Mouse (Mus musculus) neural tube, embryonic 15.5 days (tissue): ENCODE measurements around the gene Mfrp. TPM values are rescaled to one million over a fixed set of nuclear protein-coding genes. Genes with fewer than 3 reads are reported as not detected.
"Not testable (repeated sequence)": the region's sequence is repeated elsewhere in the genome, so short reads cannot be mapped to it uniquely, and the experiment has no call there.

Source experiments
- ATAC-seq: fragments of 200-750 bp; cut with Nextera tagmentation; 2 replicates; pipeline ENCODE4 v1.8.0; 2017; ENCODE audit warnings: mild to moderate bottlenecking, moderate TSS enrichment, moderate library complexity; ENCODE audit not compliant: low FRiP score
- H3K27ac ChIP-seq: fragments of 300-500 bp; sonication (generic); replicated peaks from 2 replicates; pipeline ENCODE4 v1.5.1; 2015; ENCODE audit warnings: mild to moderate bottlenecking, inconsistent platforms
- H3K27me3 ChIP-seq: fragments of 300-500 bp; sonication (generic); replicated peaks from 2 replicates; pipeline ENCODE4 v1.6.1; 2015; ENCODE audit warnings: inconsistent platforms
- H3K36me3 ChIP-seq: fragments of 300-500 bp; sonication (generic); 2 replicates; pipeline ENCODE4 v1.6.1; 2015; ENCODE audit warnings: inconsistent platforms
- H3K4me1 ChIP-seq: fragments of 300-500 bp; sonication (generic); 2 replicates; pipeline ENCODE4 v1.6.1; 2015; ENCODE audit warnings: inconsistent platforms
- H3K4me2 ChIP-seq: fragments of 300-500 bp; sonication (generic); 2 replicates; pipeline ENCODE4 v1.6.1; 2015; ENCODE audit warnings: inconsistent platforms, mild to moderate bottlenecking, moderate library complexity
- H3K4me3 ChIP-seq: fragments of 300-500 bp; sonication (generic); replicated peaks from 2 replicates; pipeline ENCODE4 v1.5.1; 2015; ENCODE audit warnings: mild to moderate bottlenecking, inconsistent platforms
- H3K9ac ChIP-seq: fragments of 300-500 bp; sonication (generic); replicated peaks from 2 replicates; pipeline ENCODE4 v1.6.1; 2015; ENCODE audit warnings: mild to moderate bottlenecking, inconsistent platforms
- H3K9me3 ChIP-seq: fragments of 300-500 bp; sonication (generic); replicated peaks from 2 replicates; pipeline ENCODE4 v1.6.1; 2016; ENCODE audit warnings: inconsistent platforms
- WGBS: fragments of 180-500 bp; shearing (Covaris S2); methylation state at CpG from one replicate; pipeline ENCODE4 v1.1.7; 2015; ENCODE audit warnings: mixed read lengths; 5-methylcytosine and 5-hydroxymethylcytosine counted together
- polyA plus RNA-seq: library from polyadenylated mRNA; unstranded; fragments of >200 nt; fragmentation: Nextera tagmentation; extraction: Ambion mirVana; gene quantifications from 2 replicates; pipeline ENCODE4 v1.2.1, GENCODE M21; 2015

Mfrp gene
- polyA plus RNA-seq, 1 experiment from 2014 or later = 0.28 TPM

DNA sequence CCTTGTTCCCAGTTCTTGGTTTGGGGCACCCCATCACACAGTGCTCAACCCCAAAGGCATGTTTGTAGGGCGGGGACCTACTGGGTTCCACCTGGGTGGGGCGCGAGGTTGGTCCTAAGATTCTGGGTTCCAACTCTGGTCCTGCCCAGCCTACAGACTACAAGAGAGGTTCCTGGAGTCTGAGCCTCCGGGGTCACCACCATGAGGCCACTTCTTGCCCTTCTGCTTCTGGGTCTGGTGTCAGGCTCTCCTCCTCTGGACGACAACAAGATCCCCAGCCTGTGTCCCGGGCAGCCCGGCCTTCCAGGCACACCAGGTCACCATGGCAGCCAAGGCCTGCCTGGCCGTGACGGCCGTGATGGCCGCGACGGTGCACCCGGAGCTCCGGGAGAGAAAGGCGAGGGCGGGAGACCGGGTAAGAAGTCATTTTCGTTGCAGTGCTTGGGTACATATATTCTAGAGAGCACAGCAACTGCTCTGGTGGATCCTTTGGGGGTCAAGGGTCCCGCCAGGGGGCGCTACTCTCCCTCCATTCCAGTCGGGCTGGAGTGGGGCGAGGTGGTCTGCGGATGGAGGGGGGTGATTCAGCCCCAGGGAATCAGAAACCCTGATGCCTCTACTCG, 6.1 kb downstream of the Mfrp start:
- H3K36me3 ChIP-seq = peaks cover 4% of the 10 kb centered on the region; the same call in 1 of the 2 replicates
- WGBS = 40% methylated on average over 25 of the region's 25 CpGs
- H3K4me3 ChIP-seq = no peak overlapping the region
- H3K9me3 ChIP-seq = no peaks in the 10 kb centered on the region
- ATAC-seq = peak; percentile 2; the same call in 1 of the 2 replicates
- H3K9ac ChIP-seq = 0 out of 2 replicates have a peak overlapping the region, but pooled peaks have one; percentile 10
- H3K4me1 ChIP-seq = peaks cover 57% of the 10 kb centered on the region
- peak overlapping the region; percentile 76 for H3K27ac ChIP-seq
- peak overlapping the region; percentile 42 for H3K4me2 ChIP-seq
- no peaks in the 10 kb centered on the region for H3K27me3 ChIP-seq

DNA sequence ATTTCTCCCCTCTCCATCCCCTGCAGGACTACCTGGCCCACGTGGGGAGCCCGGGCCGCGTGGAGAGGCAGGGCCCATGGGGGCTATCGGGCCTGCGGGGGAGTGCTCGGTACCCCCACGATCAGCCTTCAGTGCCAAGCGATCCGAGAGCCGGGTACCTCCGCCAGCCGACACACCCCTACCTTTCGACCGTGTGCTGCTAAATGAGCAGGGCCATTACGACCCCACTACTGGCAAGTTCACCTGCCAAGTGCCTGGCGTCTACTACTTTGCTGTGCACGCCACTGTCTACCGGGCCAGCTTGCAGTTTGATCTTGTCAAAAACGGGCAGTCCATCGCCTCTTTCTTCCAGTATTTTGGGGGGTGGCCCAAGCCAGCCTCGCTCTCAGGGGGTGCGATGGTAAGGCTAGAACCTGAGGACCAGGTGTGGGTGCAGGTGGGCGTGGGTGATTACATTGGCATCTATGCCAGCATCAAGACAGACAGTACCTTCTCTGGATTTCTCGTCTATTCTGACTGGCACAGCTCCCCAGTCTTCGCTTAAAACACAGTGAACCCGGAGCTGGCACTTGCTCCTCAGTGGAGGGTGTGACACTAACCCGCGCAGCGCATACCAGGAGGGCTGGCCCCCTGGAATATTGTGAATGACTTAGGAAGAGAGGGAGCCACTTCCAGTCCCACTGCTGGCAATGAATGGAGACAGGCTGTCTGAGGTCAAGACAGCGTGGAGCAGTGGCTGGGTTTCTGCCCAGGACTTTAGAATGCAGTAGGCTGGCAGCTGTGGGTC, 6.9 kb downstream of the Mfrp start:
- Histone ChIP-seq H3K27me3 (no peaks in the 10 kb centered on the region), H3K4me1 (peaks cover 57% of the 10 kb centered on the region), H3K27ac (peak overlapping the region; percentile 76; the same call in 1 of the 2 replicates), H3K4me3 (no peak overlapping the region), H3K9me3 (no peaks in the 10 kb centered on the region), H3K36me3 (peaks cover 4% of the 10 kb centered on the region; the same call in 1 of the 2 replicates), H3K4me2 (peak overlapping the region; percentile 42), H3K9ac (no peak overlapping the region; the same call in 1 of the 2 replicates)
- WGBS = 76% methylated on average over 31 of the region's 31 CpGs
- no peak for ATAC-seq

DNA sequence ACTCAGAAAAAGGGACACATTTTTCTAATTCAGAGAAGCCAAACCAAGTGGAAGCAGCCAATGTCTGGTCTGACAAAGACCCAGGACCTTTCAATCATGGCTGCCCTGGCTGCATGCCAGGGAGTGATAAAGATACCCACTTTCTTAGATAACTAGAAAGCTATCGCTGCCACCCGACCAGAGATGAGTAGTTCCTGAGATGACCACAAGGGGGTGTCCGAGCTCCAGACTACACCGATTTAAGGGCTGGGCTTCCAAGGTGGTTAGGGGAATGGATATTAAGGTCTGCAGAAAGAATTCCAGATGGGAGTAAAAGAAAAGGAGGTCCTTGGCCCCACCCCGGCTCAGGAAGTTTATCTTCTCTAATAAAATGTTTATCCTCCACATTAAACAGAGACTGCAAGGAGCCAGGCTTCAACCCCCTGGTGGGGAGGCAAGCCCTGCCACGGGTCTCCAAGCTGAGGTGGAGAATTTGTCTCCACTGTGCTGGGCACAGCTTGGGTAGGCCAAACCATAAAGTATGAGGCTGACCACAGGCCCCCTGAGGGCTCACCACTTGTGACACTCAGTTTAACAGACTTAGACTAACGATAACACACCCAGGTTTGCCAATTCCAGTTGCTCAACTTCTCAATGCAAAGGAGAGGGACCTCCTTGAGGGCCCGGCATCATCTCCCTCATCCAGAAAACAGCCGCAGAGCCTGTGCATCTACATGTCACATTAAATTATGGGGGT, 8.0 kb downstream of the Mfrp start:
- Histone ChIP-seq H3K4me3 (no peak overlapping the region), H3K4me1 (peaks cover 61% of the 10 kb centered on the region), H3K9ac (no peak overlapping the region; the same call in 1 of the 2 replicates), H3K27me3 (no peaks in the 10 kb centered on the region), H3K9me3 (no peaks in the 10 kb centered on the region), H3K27ac (no peak overlapping the region), H3K36me3 (peaks cover 4% of the 10 kb centered on the region; the same call in 1 of the 2 replicates), H3K4me2 (peak overlapping the region; percentile 42)
- WGBS = 34% methylated on average over 9 of the region's 9 CpGs
- ATAC-seq = no peak

DNA sequence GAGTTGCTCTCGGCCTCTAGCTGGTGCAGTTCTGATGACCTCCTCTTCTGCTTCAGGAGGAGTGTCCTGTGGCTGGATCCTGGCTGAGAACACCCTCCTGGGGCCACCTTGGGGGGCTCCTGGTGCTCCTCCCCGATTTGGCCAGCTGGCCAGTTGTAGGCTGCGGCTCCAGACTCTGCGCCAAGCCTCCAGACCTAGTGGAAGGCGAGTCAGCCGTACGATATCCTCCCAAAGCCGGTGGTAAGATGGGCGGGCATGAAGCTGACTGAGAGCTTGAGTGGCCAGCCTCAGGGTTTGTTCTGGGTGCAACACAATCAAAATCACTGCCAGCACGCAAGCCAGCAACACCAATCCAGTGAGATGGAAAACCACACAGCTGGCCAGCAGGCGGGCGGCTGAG, 10.4 kb downstream of the Mfrp start:
- Histone ChIP-seq H3K4me1 (peaks cover 52% of the 10 kb centered on the region), H3K4me2 (peak overlapping the region; percentile 60)
- H3K27me3 ChIP-seq, H3K9ac ChIP-seq, ATAC-seq, H3K36me3 ChIP-seq, H3K27ac ChIP-seq, H3K4me3 ChIP-seq, H3K9me3 ChIP-seq: not testable (repeated sequence)
- 71% methylated on average over 10 of the region's 12 CpGs for WGBS

DNA sequence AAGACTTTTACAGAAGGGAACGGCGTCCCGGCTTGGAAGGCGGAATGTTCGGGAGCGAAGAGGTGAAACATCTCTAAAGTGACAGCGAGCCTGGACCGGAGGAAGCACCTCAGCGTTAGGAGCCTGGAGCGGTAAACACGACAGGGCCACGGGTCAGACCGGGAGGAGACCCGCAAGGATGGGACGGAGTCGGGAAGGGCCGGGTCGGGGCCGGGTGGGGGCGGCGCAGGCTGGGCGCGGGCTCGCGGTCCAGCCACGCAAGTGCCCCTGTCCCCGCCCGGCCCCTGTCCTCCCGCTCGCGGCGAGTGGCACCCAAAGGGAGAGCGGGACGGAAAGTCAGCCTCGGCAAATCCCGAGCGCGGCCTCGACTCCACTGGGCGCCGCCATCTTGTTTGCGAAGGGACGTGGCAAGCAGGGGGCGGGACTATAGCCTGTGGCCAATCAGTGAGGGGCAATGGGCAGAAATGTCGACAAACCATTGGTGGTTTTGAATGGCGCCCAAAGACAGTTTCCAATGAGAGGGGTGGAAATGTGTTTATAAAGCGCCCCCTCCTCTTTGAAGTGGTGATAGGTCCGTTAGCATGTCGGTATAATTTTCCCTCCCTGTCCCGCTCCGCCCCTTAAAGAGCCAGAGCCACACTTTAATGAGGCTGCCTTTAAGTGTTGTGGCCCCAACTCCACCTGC, 11.7 kb downstream of the Mfrp start, which contains the start of the genes Gm49380 and Rnf26:
Gene Gm49380, minus strand, starts transcription at position 396 of the 685 bp plus-strand sequence.
Gene Rnf26, minus strand, starts transcription at position 413 of the 685 bp plus-strand sequence.
- WGBS = under 1% methylated on average over 38 of the region's 51 CpGs
- H3K9ac ChIP-seq = peak within 1 kb of the TSS; percentile 60
- no peaks in the 10 kb centered on the region for H3K36me3 ChIP-seq
- 0 out of 2 replicates have a peak within 1 kb of the TSS, but pooled peaks have one; percentile 54 for H3K27ac ChIP-seq
- peak; percentile 98 for ATAC-seq
- no peaks in the 10 kb centered on the region for H3K27me3 ChIP-seq
- H3K4me3 ChIP-seq = peak within 1 kb of the TSS; percentile 74
- no peaks in the 10 kb centered on the region for H3K9me3 ChIP-seq
- peaks cover 39% of the 10 kb centered on the region for H3K4me1 ChIP-seq
- H3K4me2 ChIP-seq = peak within 1 kb of the TSS; percentile 62

DNA sequence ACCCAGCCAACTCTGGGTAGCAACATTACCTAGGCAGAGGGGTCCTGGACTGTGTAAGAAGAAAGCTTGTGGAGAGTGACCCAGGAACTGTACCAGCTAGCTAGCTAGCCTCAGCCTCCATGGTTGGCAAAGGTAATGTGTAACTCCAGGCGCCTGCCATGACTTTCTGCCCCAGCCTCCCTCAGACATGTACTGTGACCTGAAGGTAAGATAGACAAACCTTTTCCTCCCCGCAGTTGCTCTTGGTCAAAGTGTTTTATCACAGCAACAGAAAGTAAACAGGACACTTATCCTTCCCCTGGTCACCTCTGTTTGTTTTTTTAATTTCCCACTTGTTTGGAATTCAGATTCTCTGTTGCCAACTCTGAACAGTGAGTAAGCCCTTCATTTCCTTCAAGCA, 12.9 kb downstream of the Mfrp start:
- Histone ChIP-seq H3K27me3 (no peaks in the 10 kb centered on the region), H3K4me3 (no peak overlapping the region), H3K27ac (no peak overlapping the region), H3K4me1 (peaks cover 27% of the 10 kb centered on the region), H3K36me3 (no peaks in the 10 kb centered on the region), H3K9me3 (no peaks in the 10 kb centered on the region), H3K9ac (no peak overlapping the region), H3K4me2 (no peak overlapping the region)
- no peak for ATAC-seq
- 93% methylated on average over 2 of the region's 2 CpGs for WGBS

DNA sequence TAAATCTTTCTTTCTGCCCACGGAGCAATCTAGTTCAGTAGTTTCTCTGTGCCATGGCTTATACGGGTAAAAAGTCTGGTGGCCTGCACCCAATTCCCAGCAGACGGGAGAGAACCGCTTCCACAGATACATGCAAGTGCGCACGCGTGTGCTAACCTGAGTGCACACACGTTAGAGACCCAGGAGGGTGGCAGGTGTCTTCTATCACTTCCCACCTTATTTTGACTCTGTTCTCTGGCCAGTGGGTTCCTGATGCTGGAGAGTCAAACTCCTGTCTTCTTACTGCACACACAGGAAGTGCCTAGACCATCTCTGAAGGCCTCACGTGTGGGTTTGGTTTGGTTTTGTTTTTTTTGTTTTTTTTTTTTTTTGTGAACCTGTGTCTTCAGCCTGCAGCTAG, 14.1 kb downstream of the Mfrp start:
- H3K4me3 ChIP-seq = no peak overlapping the region
- no peak overlapping the region for H3K4me2 ChIP-seq
- peaks cover 16% of the 10 kb centered on the region for H3K4me1 ChIP-seq
- no peaks in the 10 kb centered on the region for H3K27me3 ChIP-seq
- no peaks in the 10 kb centered on the region for H3K36me3 ChIP-seq
- WGBS = 93% methylated on average over 9 of the region's 9 CpGs
- ATAC-seq = no peak
- H3K9me3 ChIP-seq = no peaks in the 10 kb centered on the region
- H3K9ac ChIP-seq = no peak overlapping the region
- H3K27ac ChIP-seq = no peak overlapping the region

DNA sequence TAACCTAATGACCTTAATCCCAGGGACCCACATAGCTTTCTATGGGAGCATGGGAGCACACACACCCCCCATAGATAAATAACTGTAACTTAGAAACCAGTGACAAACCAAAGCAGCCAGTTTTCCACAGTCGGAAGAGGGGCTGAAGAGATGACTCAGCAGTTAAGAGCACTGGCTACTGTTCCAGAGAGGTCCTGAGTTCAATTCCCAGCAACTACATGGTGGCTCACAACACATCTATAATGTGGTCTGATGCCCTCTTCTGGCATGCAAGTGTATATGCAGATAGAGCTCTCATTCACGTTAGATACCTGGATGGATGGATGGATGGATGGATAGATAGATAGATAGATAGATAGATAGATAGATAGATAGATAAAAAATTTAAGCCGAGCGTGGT, 14.7 kb downstream of the Mfrp start:
- Histone ChIP-seq H3K9me3 (no peaks in the 10 kb centered on the region), H3K4me2 (no peak overlapping the region), H3K27me3 (no peaks in the 10 kb centered on the region), H3K27ac (no peak overlapping the region), H3K36me3 (no peaks in the 10 kb centered on the region), H3K9ac (no peak overlapping the region), H3K4me3 (no peak overlapping the region), H3K4me1 (peaks cover 12% of the 10 kb centered on the region)
- WGBS = 93% methylated on average over 4 of the region's 4 CpGs
- no peak for ATAC-seq

DNA sequence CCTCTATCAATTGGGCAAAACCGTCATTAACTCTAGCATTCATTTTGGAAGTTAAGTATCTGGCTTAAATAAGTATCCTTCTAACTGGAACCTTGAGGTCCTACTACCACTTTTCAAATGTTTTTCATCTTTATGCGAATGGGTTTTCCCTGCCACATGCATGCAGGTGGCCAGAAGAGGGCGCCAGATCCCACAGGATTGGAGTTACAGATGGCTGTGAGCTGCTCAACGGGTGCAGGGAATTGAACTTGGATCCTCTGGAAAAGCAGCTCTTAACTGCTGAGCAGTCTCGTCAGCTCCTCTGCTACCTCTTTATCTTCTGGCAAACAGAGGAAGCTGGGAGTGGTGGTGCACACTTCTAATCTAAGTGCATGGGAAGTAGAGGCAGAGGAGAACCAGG, 17.5 kb downstream of the Mfrp start:
- no peak overlapping the region for H3K4me2 ChIP-seq
- no peaks in the 10 kb centered on the region for H3K4me1 ChIP-seq
- no peak overlapping the region for H3K9ac ChIP-seq
- 47% methylated on average over 5 of the region's 5 CpGs for WGBS
- no peaks in the 10 kb centered on the region for H3K9me3 ChIP-seq
- H3K27ac ChIP-seq = no peak overlapping the region
- H3K27me3 ChIP-seq = no peaks in the 10 kb centered on the region
- no peak for ATAC-seq
- no peak overlapping the region for H3K4me3 ChIP-seq
- H3K36me3 ChIP-seq = no peaks in the 10 kb centered on the region

DNA sequence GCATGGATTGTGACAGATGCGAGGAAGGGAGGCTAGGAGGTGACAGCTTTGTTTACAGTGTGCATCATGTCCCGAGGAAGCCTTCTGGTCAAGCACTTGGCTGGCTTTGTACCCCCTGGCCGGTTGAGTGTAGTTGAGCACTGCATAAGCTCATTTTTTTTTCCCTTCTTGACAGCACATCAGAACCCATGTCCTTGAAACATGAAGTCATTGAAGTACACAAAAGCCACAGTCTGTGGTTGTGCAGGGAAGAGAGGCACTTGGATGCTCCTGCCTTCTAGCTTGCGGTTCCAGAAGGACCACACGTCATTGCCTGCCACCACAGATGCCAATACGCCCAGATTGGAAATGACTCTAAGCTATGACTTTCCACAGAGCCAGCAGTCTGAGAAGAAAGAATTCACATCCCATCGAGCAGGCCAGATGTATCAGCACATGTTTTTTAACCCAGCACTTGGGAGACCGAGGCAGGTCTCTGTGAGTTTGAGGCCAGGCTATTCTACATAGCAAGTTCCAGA, 18.5 kb downstream of the Mfrp start:
- Histone ChIP-seq H3K9me3 (no peaks in the 10 kb centered on the region), H3K4me3 (no peak overlapping the region), H3K4me2 (no peak overlapping the region), H3K4me1 (no peaks in the 10 kb centered on the region), H3K9ac (no peak overlapping the region), H3K27ac (no peak overlapping the region), H3K27me3 (no peaks in the 10 kb centered on the region), H3K36me3 (no peaks in the 10 kb centered on the region)
- WGBS = 79% methylated on average over 8 of the region's 8 CpGs
- no peak for ATAC-seq

DNA sequence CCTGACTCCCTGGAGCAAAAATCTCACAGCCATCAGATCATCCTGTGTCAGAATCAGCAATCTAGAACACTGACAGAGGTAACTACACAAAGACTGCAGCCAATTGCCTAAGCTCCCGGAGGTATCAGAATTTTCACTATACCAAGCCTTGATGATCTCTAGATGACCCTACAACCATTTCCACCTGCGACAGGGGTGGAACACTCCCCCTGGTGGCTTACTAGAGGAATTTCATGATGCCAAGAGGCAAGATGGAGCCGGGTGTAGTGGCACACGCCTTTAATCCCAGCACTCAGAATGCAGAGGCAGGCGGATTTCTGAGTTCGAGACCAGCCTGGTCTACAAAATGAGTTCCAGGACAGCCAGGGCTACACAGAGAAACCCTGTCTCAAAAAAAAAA, 22.8 kb downstream of the Mfrp start:
- peaks cover 13% of the 10 kb centered on the region for H3K4me1 ChIP-seq
- WGBS = 70% methylated on average over 6 of the region's 6 CpGs
- no peak overlapping the region for H3K9ac ChIP-seq
- no peaks in the 10 kb centered on the region for H3K27me3 ChIP-seq
- no peak overlapping the region for H3K27ac ChIP-seq
- no peak for ATAC-seq
- no peak overlapping the region for H3K4me2 ChIP-seq
- H3K4me3 ChIP-seq = no peak overlapping the region
- H3K9me3 ChIP-seq = no peaks in the 10 kb centered on the region
- H3K36me3 ChIP-seq = no peaks in the 10 kb centered on the region
